Mouse (Mus musculus): ENCODE results near the gene Mia2. TPM values are rescaled to one million over a fixed set of nuclear protein-coding genes. Genes with fewer than 3 reads are reported as not detected.

The Mia2 gene
- total RNA-seq, 2 experiments from 2014 or later: 37.7 to 40.7 TPM

GRCm38 (mm10) chr12:59135533-59136300 is 40.1 kb downstream of the Mia2 start:
- intact Hi-C loops (cut with DNase I): no loop called here
- no peak for DNase-seq (ENCODE audit: extremely low spot score in 1 of 2, low spot score in 2 of 2)

- intact Hi-C loops (cut with DNase I): no loop called here
- no peak for DNase-seq (ENCODE audit: extremely low spot score in 1 of 2, low spot score in 2 of 2)
Observed at GRCm38 (mm10) chr12:59137031-59137430, 41.4 kb downstream of the Mia2 start.

GRCm38 (mm10) chr12:59139372-59139771 is 43.8 kb downstream of the Mia2 start:
- DNase-seq (ENCODE audit: extremely low spot score in 1 of 2, low spot score in 2 of 2): no peak
- intact Hi-C loops (cut with DNase I): no loop called here

- no peak for DNase-seq (ENCODE audit: extremely low spot score in 1 of 2, low spot score in 2 of 2)
- intact Hi-C loops (cut with DNase I): no loop called here
Observed at GRCm38 (mm10) chr12:59145130-59145529, 49.5 kb downstream of the Mia2 start.

GRCm38 (mm10) chr12:59149691-59150090 is 54.1 kb downstream of the Mia2 start:
- intact Hi-C loops (cut with DNase I): no loop called here
- no peak for DNase-seq (ENCODE audit: extremely low spot score in 1 of 2, low spot score in 2 of 2)

GRCm38 (mm10) chr12:59161091-59161490 is 65.5 kb downstream of the Mia2 start:
- intact Hi-C loops (cut with DNase I): no loop called here
- no peak for DNase-seq (ENCODE audit: extremely low spot score in 1 of 2, low spot score in 2 of 2)

GRCm38 (mm10) chr12:59162797-59163196 is 67.2 kb downstream of the Mia2 start:
- no peak for DNase-seq (ENCODE audit: extremely low spot score in 1 of 2, low spot score in 2 of 2)
- intact Hi-C loops (cut with DNase I): no loop called here

GRCm38 (mm10) chr12:59164522-59164921 is 68.9 kb downstream of the Mia2 start:
- intact Hi-C loops (cut with DNase I): no loop called here
- no peak for DNase-seq (ENCODE audit: extremely low spot score in 1 of 2, low spot score in 2 of 2)

GRCm38 (mm10) chr12:59166557-59166956 is 71.0 kb downstream of the Mia2 start:
- no peak for DNase-seq (ENCODE audit: extremely low spot score in 1 of 2, low spot score in 2 of 2)
- intact Hi-C loops (cut with DNase I): no loop called here

- intact Hi-C loops (cut with DNase I): no loop called here
- DNase-seq (ENCODE audit: extremely low spot score in 1 of 2, low spot score in 2 of 2): no peak
Observed at GRCm38 (mm10) chr12:59169935-59170334, 74.3 kb downstream of the Mia2 start.

- intact Hi-C loops (cut with DNase I): no loop called here
- peak in 1 of 2 experiments; percentile 8 for DNase-seq (ENCODE audit: extremely low spot score in 1 of 2, low spot score in 2 of 2)
Observed at GRCm38 (mm10) chr12:59177814-59178213, 82.2 kb downstream of the Mia2 start.

GRCm38 (mm10) chr12:59188086-59188682 is 92.6 kb downstream of the Mia2 start:
- peak in 1 of 2 experiments; percentile 8 for DNase-seq (ENCODE audit: extremely low spot score in 1 of 2, low spot score in 2 of 2)
- intact Hi-C loops (cut with DNase I): no loop called here

GRCm38 (mm10) chr12:59193637-59194036 is 98.0 kb downstream of the Mia2 start:
- no peak for DNase-seq (ENCODE audit: extremely low spot score in 1 of 2, low spot score in 2 of 2)
- intact Hi-C loops (cut with DNase I): no loop called here

- no peak for DNase-seq (ENCODE audit: extremely low spot score in 1 of 2, low spot score in 2 of 2)
- intact Hi-C loops (cut with DNase I): no loop called here
Observed at GRCm38 (mm10) chr12:59194341-59195003, 98.9 kb downstream of the Mia2 start.

- no peak for DNase-seq (ENCODE audit: extremely low spot score in 1 of 2, low spot score in 2 of 2)
- intact Hi-C loops (cut with DNase I): no loop called here
Observed at GRCm38 (mm10) chr12:59195065-59195464, 99.5 kb downstream of the Mia2 start.

- intact Hi-C loops (cut with DNase I): no loop called here
Observed at GRCm38 (mm10) chr12:59195941-59196340, 100.3 kb downstream of the Mia2 start.

GRCm38 (mm10) chr12:59198750-59199149 is 103.2 kb downstream of the Mia2 start:
- DNase-seq (ENCODE audit: extremely low spot score in 1 of 2, low spot score in 2 of 2): no peak
- intact Hi-C loops (cut with DNase I): no loop called here

More at GRCm38 (mm10) chr12:59195941-59196340, 100.3 kb downstream of the Mia2 start:
- no peak for DNase-seq (ENCODE audit: extremely low spot score in 1 of 2, low spot score in 2 of 2)

GRCm38 (mm10) chr12:59199361-59199760 is 103.8 kb downstream of the Mia2 start:
- no peak for DNase-seq (ENCODE audit: extremely low spot score in 1 of 2, low spot score in 2 of 2)
- intact Hi-C loops (cut with DNase I): no loop called here

- DNase-seq (ENCODE audit: extremely low spot score in 1 of 2, low spot score in 2 of 2): no peak
- intact Hi-C loops (cut with DNase I): no loop called here
Observed at GRCm38 (mm10) chr12:59205571-59205970, 110.0 kb downstream of the Mia2 start.

Data from left cerebral cortex, postnatal 10 days (tissue).